Mouse (Mus musculus) hindbrain, postnatal 0 days (tissue): ENCODE results near the gene Hmga1b. TPM values are rescaled to one million over a fixed set of nuclear protein-coding genes. Genes with fewer than 3 reads are reported as not detected.
"Not testable (repeated sequence)": the region's sequence is repeated elsewhere in the genome, so short reads cannot be mapped to it uniquely, and the experiment has no call there.

ENCODE experiments used
- ATAC-seq: fragments of 200-750 bp; cut with Nextera tagmentation; 2 replicates; pipeline ENCODE4 v1.8.0; 2017; ENCODE audit warnings: mild to moderate bottlenecking, moderate TSS enrichment, moderate library complexity
- DNase-seq: peaks from one replicate; pipeline ENCODE4 v3.0.0-alpha.2; 2015; ENCODE audit warnings: low spot score
- H3K27ac ChIP-seq: fragments of 300-500 bp; sonication (generic); 2 replicates; pipeline ENCODE4 v1.5.1; 2014; ENCODE audit warnings: mild to moderate bottlenecking
- H3K27me3 ChIP-seq: fragments of 300-500 bp; sonication (generic); 2 replicates; pipeline ENCODE4 v1.6.1; 2014; ENCODE audit warnings: low read length, mixed read lengths; ENCODE audit not compliant: insufficient read depth
- H3K36me3 ChIP-seq: fragments of 300-500 bp; sonication (generic); 2 replicates; pipeline ENCODE4 v1.6.1; 2014; ENCODE audit warnings: low read length, mixed read lengths; ENCODE audit not compliant: insufficient read depth
- H3K4me1 ChIP-seq: fragments of 300-500 bp; sonication (generic); 2 replicates; pipeline ENCODE4 v1.6.1; 2014; ENCODE audit warnings: antibody characterized with exemption, low read length, mixed read lengths; ENCODE audit not compliant: insufficient read depth
- H3K4me2 ChIP-seq: fragments of 300-500 bp; sonication (generic); 2 replicates; pipeline ENCODE4 v1.6.1; 2014; ENCODE audit warnings: low read depth, mild to moderate bottlenecking, low read length, moderate library complexity, mixed read lengths
- H3K4me3 ChIP-seq: fragments of 300-500 bp; sonication (generic); 2 replicates; pipeline ENCODE4 v1.5.1; 2014; ENCODE audit warnings: low read length
- H3K9ac ChIP-seq: fragments of 300-500 bp; sonication (generic); replicated peaks from 2 replicates; pipeline ENCODE4 v1.6.1; 2014; ENCODE audit warnings: mild to moderate bottlenecking, low read length, moderate library complexity, mixed read lengths
- H3K9me3 ChIP-seq: fragments of 300-500 bp; sonication (generic); 2 replicates; pipeline ENCODE4 v1.6.1; 2016; ENCODE audit warnings: low read length, mixed read lengths
- CTCF ChIP-seq: IDR thresholded peaks from 2 replicates; pipeline ENCODE4 v1.5.1; 2016; ENCODE audit warnings: antibody characterized with exemption, control low read depth, low read depth
- WGBS: fragments of 180-500 bp; shearing (Covaris S2); extraction: QIAGEN DNeasy Blood & Tissue Kit; methylation state at CpG from one replicate; pipeline ENCODE4 v1.1.7; 2014; 5-methylcytosine and 5-hydroxymethylcytosine counted together
- polyA plus RNA-seq: library from polyadenylated mRNA; unstranded; fragments of >200 nt; fragmentation: Nextera tagmentation; extraction: Ambion mirVana; gene quantifications from 2 replicates; pipeline ENCODE4 v1.2.1, GENCODE M21; 2015
- total RNA-seq: library from RNA; depleted of rRNA; stranded (reverse); fragments of >200 nt; gene quantifications from 2 replicates; pipeline ENCODE4 v1.2.3, GENCODE M21; 2014

Gene Hmga1b
- total and polyA plus RNA-seq, 2 experiments from 2014 or later: 0.42 to 1.9 TPM

GRCm38 (mm10) chr11:120749430-120749829, 13.2 kb upstream of the Hmga1b start:
- Histone ChIP-seq H3K27ac (no peak overlapping the region), H3K9ac (no peak overlapping the region), H3K27me3 (no peaks in the 10 kb centered on the region), H3K4me2 (no peak overlapping the region), H3K36me3 (no peaks in the 10 kb centered on the region), H3K4me3 (no peak overlapping the region), H3K9me3 (no peaks in the 10 kb centered on the region), H3K4me1 (no peaks in the 10 kb centered on the region)
- DNase-seq (peak; percentile 12), ATAC-seq (no peak)
- peak; percentile 34; the same call in 1 of the 2 replicates for TF ChIP-seq CTCF
- WGBS: 60% methylated on average over 8 of the region's 8 CpGs

- Histone ChIP-seq H3K9ac (no peak overlapping the region), H3K9me3 (no peaks in the 10 kb centered on the region), H3K4me1 (no peaks in the 10 kb centered on the region), H3K36me3 (no peaks in the 10 kb centered on the region), H3K27ac (no peak overlapping the region), H3K4me2 (no peak overlapping the region), H3K4me3 (no peak overlapping the region), H3K27me3 (no peaks in the 10 kb centered on the region)
- 72% methylated on average over 4 of the region's 4 CpGs for WGBS
- TF ChIP-seq CTCF: no peak
- DNase-seq (no peak), ATAC-seq (no peak)
Measured at GRCm38 (mm10) chr11:120751606-120752005, 11.0 kb upstream of the Hmga1b start.

GRCm38 (mm10) chr11:120760236-120760635, 2.4 kb upstream of the Hmga1b start:
- DNase-seq: no peak
- TF ChIP-seq CTCF: no peak
- H3K4me2 ChIP-seq: no peak overlapping the region
- no peaks in the 10 kb centered on the region for H3K27me3 ChIP-seq
- H3K36me3 ChIP-seq: no peaks in the 10 kb centered on the region
- 0 out of 2 replicates have a peak, but pooled peaks cover 4% of the 10 kb centered on the region for H3K9me3 ChIP-seq
- H3K27ac ChIP-seq: no peak overlapping the region
- 81% methylated on average over 9 of the region's 9 CpGs for WGBS
- no peak overlapping the region for H3K9ac ChIP-seq
- H3K4me3 ChIP-seq: no peak overlapping the region
- no peak for ATAC-seq
- no peaks in the 10 kb centered on the region for H3K4me1 ChIP-seq

- H3K4me3 ChIP-seq: no peak overlapping the region
- TF ChIP-seq CTCF: no peak
- no peaks in the 10 kb centered on the region for H3K36me3 ChIP-seq
- no peak overlapping the region for H3K4me2 ChIP-seq
- no peak overlapping the region for H3K27ac ChIP-seq
- ATAC-seq: no peak
- no peak for DNase-seq
- no peak overlapping the region for H3K9ac ChIP-seq
- no peaks in the 10 kb centered on the region for H3K27me3 ChIP-seq
- 0 out of 2 replicates have a peak, but pooled peaks cover 4% of the 10 kb centered on the region for H3K9me3 ChIP-seq
- no peaks in the 10 kb centered on the region for H3K4me1 ChIP-seq
- 68% methylated on average over 14 of the region's 14 CpGs for WGBS
Measured at GRCm38 (mm10) chr11:120761811-120762671, 553 bp upstream of the Hmga1b start.

DNA sequence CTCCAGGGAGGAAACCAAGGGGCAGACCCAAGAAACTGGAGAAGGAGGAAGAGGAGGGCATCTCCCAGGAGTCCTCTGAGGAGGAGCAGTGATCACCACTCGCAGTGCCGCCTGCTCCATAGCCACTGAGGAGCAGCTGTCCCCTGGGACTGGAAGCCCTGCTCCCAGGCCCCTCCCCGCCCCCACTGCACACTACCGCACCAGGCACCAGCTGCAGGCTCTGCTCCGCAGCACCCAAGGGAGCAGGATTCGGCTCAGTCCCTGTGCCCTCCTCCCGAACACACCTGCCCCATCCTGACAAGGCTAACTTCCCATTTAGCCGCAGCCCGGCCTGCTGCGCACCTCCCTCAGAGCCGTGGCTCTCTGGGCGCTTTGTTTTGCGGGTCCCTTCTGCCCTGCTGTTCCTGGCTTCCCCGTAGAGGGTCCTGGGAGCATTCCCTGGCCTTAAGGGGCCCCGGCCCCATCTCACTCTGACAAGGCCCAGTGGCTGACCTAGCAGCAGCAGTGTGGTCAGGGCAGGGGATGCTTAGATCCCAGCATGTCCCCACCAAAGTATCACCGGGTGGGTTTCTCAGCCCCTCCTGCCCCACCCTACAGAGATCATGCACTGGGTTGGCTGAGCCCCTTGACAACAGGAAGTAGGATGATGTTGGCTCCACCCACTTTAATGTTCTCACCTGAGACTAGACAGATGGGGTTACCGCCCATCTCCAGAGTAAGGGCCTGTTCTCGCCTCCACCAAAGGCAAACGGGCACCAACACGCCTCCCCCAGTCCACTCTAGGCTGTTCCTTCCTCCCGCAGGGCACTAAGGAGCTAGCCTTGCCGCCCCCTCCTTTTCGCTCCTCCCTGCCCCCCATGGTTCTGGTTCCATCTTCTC, 766 bp downstream of the Hmga1b start:
- not testable (repeated sequence) for H3K9ac ChIP-seq, H3K9me3 ChIP-seq, H3K4me2 ChIP-seq, H3K36me3 ChIP-seq, H3K27ac ChIP-seq, H3K4me1 ChIP-seq, H3K27me3 ChIP-seq, H3K4me3 ChIP-seq, DNase-seq
- ATAC-seq: peak; percentile 35; the same call in 1 of the 2 replicates
- WGBS: 13% methylated on average over 3 of the region's 23 CpGs

GRCm38 (mm10) chr11:120767023-120767422, 4.4 kb downstream of the Hmga1b start:
- not testable (repeated sequence) for H3K27me3 ChIP-seq
- WGBS: 82% methylated on average over 3 of the region's 7 CpGs

More at GRCm38 (mm10) chr11:120767023-120767422, 4.4 kb downstream of the Hmga1b start:
- not testable (repeated sequence) for H3K4me3 ChIP-seq, DNase-seq, H3K27ac ChIP-seq, H3K36me3 ChIP-seq, H3K4me1 ChIP-seq, H3K9ac ChIP-seq, ATAC-seq, H3K4me2 ChIP-seq, H3K9me3 ChIP-seq
